Mouse (Mus musculus) E14TG2a.4 (cell line): Measurements from ENCODE around the gene Intu.

ENCODE experiments used
- CTCF ChIP-seq: conservative IDR thresholded peaks from 2 replicates; pipeline ENCODE4 v1.5.1; 2014; ENCODE audit warnings: low read length
- NANOG ChIP-seq: IDR thresholded peaks from 2 replicates; pipeline ENCODE4 v1.6.1; 2014; ENCODE audit warnings: borderline replicate concordance, low read length, mixed read lengths
- POU5F1 ChIP-seq: IDR thresholded peaks from 2 replicates; pipeline ENCODE4 v1.6.1; 2014; ENCODE audit warnings: low read length, borderline replicate concordance

- TF ChIP-seq CTCF (no peak), NANOG (no peak), POU5F1 (no peak)
Measured at GRCm38 (mm10) chr3:40695162-40695561, 164.1 kb downstream of the Intu start.
